Mouse (Mus musculus) lung, adult 2 months (tissue): ENCODE measurements around the gene Ip6k3.

Experiments used
- CTCF ChIP-seq: fragments of 200-500 bp; IDR thresholded peaks from 2 replicates; pipeline ENCODE4 v1.5.1; 2011; ENCODE audit warnings: mild to moderate bottlenecking, low read length, control low read depth; ENCODE audit not compliant: insufficient read depth
- POLR2A ChIP-seq: fragments of 200-500 bp; IDR thresholded peaks from 2 replicates; pipeline ENCODE4 v1.6.1; 2011; ENCODE audit warnings: low read depth, mild to moderate bottlenecking, control low read depth, low read length, borderline replicate concordance; ENCODE audit errors: extremely low read depth

DNA sequence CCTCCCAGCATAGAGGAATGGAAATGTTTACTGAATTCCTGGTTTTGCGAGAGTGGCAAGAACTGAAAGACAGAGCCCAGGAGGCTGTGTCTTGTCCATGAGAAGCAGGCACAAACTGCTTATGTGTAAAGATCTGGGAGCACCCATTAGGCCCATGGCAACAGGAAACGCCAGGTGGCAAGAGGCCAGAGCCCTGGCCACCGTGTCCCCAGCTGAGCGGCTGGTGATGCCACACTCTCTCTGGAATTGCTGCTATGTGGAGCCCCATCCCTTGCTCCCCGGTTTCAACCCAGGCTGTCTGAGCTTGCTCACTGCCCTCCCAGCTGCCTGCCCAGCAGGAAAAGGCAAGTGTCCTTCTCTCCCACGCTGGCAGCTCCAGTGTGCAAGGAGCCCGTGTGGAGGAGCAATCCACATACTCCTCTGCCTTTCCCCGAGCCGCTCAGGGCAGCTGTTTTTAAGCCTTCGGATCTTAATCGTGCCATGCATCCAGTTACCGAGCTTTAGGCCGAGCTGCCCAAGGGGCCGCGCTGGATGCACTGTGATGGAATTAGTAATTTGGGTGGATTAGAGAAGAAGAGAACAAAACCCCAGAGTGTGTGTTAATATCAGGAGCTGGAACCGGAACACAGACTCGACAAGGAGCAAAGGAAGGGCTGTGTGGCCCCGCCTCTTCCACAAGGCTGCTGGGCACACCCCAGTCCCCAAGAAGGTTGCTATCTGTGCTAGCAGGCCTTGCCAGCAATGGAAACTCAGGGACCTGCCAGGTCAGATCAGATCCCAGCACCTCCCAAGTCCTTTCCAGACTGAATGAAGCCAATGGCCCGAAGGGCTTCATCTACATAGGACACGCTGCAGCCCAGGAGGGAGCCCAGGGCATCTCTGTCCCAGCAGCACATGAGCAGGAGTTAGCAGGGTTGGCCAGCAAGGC, 26.9 kb upstream of the Ip6k3 start:
- TF ChIP-seq CTCF (no peak), POLR2A (no peak)
